Mouse (Mus musculus) heart, postnatal 14 days (tissue): ENCODE data around the gene Tmem145. TPM values are rescaled to one million over a fixed set of nuclear protein-coding genes. Genes with fewer than 3 reads are reported as not detected.
A peak's percentile ranks its signal among the peaks of the same experiment; 100 is the strongest.

Source experiments
- DNase-seq, 2 experiments: peaks; one replicate each; pipeline ENCODE4 v3.0.0; 2021 to 2022
- intact Hi-C: fragments of 180-260 bp; cut with DNase I; formaldehyde crosslinking; loops from one replicate; pipeline ENCODE4 v1.15.1; 2025
- total RNA-seq, 2 experiments: library from RNA; stranded (reverse); gene quantifications; 2 replicates each; pipeline ENCODE4 v1.2.3; 2021

The Tmem145 gene
- total RNA-seq, 2 experiments from 2014 or later = not detected

DNA sequence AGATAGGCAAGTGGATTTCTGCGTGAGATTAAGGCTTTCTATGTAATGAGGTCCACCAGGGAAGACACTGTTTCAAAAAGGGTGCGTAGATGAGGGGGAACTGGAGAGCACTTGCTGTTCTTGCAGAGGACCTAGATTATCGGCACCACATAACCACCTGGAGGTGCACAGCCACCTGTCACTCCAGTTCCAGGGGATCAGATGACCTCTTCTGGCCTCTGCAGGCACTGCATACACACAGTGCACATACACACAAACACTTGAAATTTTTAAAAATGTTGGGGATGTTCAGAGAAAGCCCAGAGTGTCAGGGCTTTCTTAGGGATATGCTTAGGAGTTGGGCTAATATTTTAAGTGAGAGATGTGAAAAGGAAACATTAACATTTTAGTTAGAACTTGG, 16.0 kb upstream of the Tmem145 start:
- no peak for DNase-seq
- intact Hi-C loops = no loop called here

DNA sequence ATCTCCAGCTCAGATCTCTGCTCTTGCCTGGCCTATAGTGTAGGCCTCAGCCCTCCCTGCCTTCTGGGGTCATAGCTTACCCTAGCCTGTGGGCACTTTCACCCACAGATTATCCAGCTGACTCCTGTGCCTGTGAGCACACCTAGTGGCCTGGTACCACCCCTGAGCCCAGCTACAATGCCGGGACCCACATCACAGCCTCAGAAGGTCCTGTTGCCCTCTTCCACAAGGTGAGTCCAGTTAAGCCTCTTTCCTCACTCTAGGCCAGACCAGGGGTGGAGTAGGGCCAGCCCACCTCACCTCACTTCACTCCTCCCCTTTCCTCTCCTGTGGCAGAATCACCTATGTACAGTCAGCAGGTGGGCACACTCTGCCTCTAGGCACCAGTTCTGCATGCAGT, 15.4 kb upstream of the Tmem145 start:
- DNase-seq = no peak

DNA sequence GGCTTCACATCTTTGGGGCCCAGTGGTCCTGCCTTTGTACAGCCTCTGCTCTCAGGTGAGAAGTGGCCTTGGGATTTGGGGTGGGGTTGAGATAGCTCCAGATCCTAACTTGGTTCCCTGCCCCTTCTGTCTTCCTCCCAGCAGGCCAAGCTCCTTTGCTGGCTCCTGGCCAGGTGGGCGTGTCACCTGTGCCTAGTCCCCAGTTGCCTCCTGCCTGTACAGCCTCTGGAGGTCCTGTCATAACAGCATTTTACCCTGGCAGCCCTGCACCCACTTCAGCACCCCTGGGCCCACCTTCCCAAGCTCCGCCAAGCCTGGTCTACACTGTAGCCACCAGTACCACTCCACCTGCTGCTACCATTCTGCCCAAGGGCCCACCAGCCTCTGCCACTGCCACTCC, 15.0 kb upstream of the Tmem145 start:
- DNase-seq = peak; percentile 52 to 65
- intact Hi-C loops = no loop called here

More for the DNA sequence above, 15.4 kb upstream of the Tmem145 start:
- intact Hi-C loops = no loop called here

DNA sequence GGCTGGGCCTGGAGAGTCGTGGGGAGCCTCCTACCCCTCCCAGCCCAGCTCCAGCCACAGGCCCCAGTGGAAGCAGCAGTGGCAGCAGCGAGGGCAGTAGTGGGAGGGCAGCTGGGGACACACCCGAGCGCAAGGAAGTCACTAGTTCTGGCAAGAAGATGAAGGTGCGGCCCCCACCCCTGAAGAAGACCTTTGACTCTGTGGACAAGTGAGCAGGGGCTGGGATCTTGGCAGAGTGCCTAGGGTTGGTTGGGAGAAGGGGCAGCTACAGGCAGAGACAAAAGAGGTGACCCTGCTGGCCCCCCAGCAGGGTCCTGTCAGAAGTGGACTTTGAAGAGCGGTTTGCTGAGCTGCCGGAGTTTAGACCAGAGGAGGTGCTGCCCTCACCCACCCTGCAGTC, 13.8 kb upstream of the Tmem145 start:
- intact Hi-C loops = no loop called here
- DNase-seq = no peak

DNA sequence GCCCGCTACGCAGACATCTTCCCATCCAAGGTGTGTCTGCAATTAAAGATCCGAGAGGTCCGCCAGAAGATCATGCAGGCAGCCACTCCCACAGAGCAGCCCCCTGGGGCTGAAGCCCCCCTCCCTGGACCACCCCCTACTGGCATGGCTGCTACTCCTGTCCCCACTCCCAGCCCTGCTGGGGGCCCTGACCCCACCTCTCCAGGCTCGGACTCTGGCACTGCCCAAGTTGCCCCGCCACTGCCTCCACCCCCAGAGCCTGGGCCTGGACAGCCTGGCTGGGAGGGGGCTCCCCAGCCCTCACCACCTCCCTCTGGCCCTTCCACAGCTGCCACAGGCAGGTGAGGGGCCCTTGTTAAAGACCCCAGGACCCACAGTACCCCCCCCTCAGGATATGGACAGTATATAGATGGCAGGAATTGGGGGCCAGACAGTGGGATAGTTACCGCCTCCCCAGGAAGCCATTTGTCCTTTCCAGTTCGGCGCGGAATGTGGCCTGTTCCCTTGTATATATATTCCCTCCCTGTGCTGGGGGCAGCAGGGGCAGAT, 12.6 kb upstream of the Tmem145 start:
- DNase-seq = no peak

DNA sequence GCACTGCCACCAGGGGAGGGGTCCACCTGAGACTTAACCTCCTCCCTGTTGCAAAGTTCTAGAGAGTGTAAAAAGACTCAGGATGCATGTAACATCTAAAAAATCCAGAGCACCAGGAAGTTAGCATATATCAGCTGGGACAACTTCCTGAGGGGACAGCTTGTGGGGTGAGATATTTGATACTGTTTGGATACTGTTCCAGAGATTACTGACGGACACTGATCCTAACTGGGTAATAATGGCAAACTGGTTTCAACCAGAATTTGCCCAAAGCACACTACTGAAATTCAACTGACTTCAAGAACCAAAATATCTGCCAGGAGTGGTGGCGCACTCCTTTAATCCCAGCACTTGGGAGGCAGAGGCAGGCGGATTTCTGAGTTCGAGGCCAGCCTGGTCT, 11.4 kb upstream of the Tmem145 start:
- intact Hi-C loops = no loop called here
- DNase-seq = no peak

More for the DNA sequence above, 12.6 kb upstream of the Tmem145 start:
- intact Hi-C loops = no loop called here

DNA sequence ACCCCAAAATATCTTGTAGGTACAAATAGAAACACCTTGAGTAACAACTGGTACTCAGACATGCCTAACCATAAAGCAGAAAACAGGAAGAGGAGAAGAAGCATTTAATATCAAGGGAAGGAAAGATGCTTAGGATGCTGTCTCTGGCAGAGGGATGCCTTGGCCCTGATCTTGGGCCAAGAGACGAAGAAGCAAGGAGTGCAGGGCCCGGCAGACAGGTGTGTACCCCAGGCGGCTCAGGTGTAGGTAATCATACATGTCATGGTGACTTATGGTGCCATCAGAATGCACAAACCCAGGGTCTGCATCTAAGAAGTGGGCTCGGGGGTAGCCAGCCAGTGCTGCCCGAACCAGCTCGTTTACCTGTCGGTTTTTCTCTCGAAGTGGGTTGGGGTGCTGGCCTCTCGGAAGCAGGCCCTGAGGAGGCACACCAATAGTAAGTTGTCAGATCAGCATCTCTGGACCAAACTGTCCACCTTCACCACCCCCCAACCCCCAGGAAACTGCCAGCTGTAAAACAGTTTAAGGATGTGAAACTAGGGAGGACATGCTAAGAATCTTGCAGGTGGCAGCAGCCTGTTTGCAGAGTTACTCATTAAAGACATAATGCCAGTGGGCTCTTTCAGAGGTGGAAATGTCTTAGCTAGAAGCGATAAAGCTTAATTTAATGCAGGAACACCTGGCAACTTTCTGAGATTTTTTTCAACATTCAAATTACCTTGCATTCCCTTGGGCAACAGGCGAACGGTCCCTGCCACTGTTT, 10.8 kb upstream of the Tmem145 start:
- intact Hi-C loops = no loop called here
- DNase-seq = no peak

DNA sequence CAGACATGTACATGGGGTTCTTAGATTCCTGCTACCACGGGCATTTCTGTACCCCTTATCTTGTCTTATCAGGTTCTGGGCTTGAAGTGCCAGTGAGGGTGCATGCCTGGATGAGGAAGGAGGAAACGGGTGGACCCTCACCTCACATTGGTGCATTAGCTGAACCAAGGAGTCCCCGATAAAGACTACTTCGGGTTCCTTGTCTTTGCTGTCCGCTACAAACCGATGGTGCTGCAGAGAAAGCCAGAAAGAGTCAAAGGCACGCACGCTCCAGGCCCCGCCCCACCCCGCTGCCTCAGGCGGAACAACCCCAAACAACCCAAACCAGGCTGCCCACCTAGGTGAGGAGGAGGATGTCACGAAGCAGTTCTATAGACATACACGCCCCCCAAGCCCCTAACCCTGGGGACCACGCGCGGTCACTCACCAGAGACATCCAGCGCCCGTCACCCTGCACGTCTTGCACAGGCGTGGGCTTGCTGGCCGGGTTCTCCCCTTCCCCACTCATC, 8.9 kb upstream of the Tmem145 start:
- intact Hi-C loops = no loop called here
- DNase-seq = no peak

DNA sequence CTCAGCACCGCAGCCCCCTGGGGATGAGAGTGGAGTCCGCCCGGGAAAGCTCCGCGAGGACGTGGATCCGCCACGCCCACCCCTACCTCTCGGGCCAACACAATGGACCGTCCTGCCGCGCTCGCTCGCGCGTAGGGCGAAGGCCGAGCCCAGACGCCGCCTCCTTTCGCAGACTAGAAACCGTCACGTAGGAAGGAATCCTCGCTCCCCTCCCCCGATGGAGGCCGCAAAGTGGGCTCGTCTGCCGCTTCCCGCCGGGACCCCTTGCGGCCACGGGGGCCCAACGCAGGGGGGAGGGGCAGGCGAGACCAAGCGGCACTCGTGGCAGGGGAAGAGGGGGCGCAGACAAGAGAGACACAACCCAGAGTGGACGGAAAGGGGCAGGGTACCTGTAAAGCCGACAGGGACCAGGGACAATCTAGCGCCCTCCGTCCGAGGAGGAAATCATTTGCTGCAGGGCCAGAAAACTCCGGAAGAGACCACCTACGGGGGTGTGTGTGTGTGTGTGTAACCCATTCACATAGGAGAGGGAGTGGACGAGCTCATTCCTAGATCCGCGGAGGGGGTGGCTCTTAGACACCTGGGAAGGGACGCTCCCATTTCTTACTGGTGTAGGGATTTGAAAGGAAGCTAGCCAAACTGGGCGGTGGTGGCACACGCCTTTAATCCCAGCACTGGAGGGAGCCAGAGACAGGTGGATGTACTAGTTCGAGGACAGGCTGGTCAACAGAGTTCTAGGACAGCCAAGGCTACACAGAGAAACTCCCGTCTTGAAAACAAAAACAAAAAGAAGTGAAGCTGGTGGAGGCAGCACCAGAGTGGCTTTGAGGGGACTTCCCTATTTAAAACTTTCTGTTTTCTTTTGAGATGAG, 8.2 kb upstream of the Tmem145 start, which contains the start of gene Pafah1b3:
Gene Pafah1b3, minus strand, starts transcription at position 533 of the 872 bp plus-strand sequence.
- intact Hi-C loops = no loop called here
- DNase-seq = peak; percentile 62 to 70

DNA sequence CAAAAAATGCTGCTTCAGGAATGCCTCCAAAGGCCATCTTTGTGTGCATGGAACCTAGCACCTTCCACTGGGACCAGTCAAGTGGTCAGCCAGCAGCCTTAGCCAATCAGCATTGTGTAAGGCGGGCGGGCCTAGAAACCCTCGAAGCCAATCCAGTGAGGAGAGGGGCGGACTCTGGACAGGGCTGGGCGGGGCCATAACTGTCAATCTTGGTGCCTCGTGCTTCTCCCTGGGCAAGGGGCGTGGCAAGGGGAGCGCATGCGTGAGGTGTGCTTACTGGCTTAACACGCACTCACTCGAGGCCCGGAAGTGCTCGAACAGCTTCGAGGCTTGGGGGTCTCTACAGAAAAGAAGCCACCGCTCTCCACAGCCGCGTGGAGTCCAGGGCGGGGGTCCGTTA, 4.8 kb upstream of the Tmem145 start, which contains the start of gene Prr19:
Gene Prr19, plus strand, starts transcription at position 349 of the 400 bp plus-strand sequence.
- intact Hi-C loops = no loop called here

DNA sequence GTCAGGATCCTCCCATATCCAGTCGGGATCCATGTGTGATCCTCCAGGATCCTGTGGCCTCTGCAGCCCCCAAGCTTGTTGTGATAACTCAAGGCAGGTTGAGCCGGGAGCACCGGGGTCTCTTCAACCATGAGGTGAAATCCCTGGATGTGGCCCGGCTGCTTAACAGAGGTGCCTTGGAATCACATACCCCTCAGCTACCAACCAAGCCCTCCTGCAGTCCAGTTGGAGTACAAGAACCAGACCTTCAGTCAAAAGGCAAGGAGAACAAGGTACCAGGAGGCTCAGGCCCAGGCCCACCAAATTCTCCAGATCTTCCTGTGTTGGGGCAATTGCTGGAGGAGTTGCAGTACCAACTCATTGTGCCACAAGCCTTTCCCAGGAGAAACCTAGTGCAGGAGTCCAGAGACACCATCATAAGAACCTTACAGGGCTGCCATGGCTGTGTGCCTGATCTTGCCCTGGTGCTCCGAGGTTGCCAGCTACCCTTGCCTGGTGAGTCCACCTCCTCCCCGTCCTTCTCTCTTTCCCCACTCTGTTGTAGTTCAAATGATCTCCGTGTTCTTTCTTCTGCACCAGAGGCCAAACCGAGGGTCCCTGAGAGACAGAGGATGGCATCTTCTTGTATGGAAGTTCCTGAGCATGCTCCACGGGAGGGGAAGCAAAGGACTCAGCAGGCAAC, 2.8 kb upstream of the Tmem145 start:
- DNase-seq = no peak
- intact Hi-C loops = no loop called here

More for the DNA sequence above, 4.8 kb upstream of the Tmem145 start, which contains the start of gene Prr19:
- DNase-seq = no peak

DNA sequence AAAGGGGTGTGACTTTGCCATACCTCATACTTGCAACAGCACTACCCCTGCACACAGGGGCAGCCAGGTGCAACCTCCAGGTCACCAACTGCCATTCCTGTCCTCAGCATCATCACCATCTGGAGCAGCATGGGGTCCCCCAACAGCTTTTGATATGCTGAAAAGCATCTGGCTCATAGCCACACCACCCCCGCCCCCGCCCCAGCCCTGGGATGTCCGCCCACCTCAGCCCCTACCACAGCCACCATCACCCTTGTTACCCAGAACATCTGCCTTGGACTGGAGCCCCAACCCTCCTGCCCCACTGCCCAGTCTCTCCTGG, 2.3 kb upstream of the Tmem145 start:
- intact Hi-C loops = no loop called here
- DNase-seq = no peak

DNA sequence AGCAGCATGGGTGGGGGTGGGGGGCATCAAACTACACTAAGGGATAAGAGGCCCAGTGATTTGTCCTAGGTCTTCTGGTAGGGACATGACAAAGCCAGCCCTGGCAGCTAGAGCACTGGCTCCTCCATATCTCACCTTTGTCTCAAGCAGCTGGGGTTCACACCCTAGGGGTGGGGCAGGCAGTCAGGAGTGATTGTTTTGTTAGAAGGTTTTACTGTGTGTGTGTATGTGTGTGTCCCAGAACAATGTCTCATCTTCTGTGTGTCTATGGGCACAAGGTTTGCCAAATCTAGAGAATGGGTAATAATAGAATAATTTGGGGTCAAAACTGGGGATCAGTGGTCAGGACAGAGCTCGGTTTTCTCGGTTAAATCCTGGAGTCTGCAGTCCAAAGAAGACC, 425 bp upstream of the Tmem145 start:
- intact Hi-C loops = no loop called here
- DNase-seq = no peak

DNA sequence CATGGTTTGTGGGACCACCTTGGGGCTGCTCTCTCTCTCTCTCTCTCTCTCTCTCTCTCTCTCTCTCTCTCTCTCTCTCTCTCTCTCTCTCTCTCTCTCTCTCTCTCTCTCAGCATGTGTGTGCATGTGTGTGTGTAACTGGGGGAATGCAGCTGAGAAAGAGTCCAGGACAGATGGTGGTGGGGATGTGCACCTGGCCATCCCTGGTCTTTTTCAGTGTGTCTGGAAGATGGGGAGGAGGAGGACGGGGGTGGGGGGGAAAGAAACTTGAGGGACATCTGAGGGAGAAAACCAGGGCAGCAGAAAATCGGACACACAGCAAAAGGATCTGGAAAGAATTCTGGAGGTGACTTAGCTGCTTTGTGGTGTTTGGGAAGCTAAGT, 699 bp downstream of the Tmem145 start:
- intact Hi-C loops = no loop called here
- no peak for DNase-seq

DNA sequence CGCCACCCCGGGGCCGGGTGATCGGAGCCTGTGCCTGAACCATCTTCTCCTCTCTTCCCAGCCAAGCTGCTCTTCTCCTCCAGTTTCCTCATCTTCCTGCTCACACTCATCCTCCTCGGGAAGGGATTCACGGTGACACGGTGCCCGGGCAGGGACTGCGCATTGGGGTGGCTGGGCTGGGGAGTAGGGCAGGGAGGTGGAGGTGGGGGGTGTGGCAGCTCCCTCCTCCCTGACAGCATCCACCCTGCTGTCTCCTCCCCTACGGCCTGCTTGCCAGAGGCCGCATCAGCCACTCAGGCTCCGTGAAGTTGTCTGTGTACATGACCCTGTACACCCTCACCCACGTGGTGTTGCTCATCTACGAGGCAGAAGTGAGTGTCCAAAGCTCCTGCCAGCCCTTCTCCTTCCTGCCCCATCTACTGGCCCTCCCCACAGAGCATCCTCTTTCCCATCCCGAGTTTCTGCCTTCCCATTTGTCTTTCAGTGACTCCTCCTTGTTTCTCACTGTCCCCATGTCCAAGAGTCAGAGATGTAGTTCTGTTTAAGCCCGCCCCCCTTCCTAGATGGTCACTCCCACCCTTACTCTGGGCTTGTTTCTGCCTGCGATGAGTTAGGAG, 2.9 kb downstream of the Tmem145 start:
- intact Hi-C loops = no loop called here
- DNase-seq = no peak

DNA sequence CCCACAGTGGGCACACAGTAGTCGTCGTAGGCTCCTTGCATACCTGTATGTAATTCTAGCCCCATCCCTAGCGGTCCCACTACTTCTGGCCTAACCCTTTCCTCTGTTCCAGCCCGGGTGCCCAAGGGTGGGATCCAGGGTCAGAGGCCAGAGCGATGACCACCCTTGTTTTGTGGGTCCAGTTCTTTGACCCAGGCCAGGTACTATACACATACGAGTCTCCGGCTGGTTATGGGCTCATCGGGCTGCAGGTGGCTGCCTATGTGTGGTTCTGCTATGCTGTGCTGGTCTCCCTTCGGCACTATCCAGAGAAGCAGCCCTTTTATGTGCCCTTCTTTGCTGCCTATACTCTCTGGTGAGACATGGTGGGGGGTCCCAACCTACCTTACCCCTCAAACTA, 3.5 kb downstream of the Tmem145 start:
- no peak for DNase-seq
- intact Hi-C loops = no loop called here

DNA sequence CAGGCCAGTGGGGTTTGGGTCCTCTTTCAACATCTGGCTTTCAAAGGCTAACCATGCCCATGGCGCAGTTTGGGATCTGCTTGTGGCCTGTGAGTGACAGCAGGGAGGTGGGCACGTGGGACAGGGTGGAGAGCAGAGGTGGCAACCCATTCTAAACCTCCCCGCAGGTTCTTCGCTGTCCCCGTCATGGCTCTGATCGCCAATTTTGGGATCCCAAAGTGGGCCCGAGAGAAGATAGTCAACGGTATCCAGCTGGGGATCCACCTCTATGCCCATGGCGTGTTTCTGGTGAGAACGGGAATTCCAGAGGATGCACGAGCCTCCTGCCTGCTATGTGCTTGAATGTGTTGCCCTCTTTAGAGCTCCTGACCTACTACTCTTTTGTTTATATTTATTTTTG, 5.3 kb downstream of the Tmem145 start:
- intact Hi-C loops = loop anchor here (10.0 kb wide), 1 partner anchor 336 kb away; the partner anchor contains the start of gene Rabac1
- DNase-seq = no peak

DNA sequence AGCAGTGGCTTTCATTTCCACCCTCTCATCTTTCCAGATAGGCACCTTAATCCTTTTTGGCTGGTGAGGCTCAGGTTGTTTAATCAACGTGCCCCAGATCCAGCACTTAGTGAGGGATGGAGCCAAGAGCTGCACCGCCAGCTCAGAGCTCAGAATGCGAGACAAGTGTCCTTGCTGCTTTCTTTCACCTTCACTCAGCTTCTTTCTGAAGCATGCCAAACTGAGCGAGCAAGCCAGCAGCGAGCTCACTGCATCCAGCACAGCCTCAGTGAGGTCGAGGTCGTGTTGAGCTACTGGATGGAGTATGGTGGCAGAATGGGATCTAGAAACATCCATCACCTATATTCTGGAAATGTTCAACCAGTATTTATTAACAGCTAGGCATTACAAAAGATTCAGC, 7.4 kb downstream of the Tmem145 start:
- intact Hi-C loops = loop anchor here (10.0 kb wide), 1 partner anchor 339 kb away; the partner anchor contains the start of gene Rabac1
- no peak for DNase-seq

DNA sequence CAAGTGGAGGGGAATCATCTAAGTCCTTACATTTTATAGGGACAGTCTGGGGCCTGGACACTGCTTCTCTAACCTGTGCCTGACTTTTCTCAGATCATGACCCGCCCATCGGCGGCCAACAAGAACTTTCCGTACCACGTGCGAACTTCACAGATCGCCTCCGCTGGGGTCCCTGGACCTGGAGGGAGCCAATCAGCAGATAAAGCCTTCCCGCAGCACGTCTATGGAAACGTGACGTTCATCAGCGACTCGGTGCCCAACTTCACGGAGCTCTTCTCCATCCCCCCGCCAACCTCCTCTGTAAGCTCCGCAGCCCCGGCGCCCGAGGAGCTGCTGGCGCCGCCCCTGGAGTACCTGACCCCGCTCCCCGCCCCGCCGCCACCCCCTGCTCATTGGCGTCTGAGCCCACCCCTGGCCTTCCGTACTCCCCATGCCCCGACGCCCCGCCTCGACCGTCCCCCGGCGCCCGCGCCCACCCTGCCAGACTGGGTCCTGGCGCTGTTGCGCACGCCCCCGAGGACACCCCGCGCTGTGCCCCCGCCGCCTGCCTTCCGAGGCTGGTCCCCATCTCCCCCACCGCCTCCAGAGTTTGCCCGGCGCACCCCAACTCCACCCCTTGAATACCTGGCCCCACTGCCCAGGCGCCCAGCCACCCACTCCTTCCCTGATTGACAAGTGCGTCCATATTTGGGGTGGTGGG, 8.8 kb downstream of the Tmem145 start:
- intact Hi-C loops = loop anchor here (10.0 kb wide), 1 partner anchor 340 kb away; the partner anchor contains the start of gene Rabac1
- no peak for DNase-seq
